Mouse (Mus musculus): ENCODE measurements around the gene Smim24. TPM values are rescaled to one million over a fixed set of nuclear protein-coding genes. Genes with fewer than 3 reads are reported as not detected.

Smim24 gene
- total RNA-seq, 2 experiments from 2014 or later, result 1.5 to 2.3 TPM

DNA sequence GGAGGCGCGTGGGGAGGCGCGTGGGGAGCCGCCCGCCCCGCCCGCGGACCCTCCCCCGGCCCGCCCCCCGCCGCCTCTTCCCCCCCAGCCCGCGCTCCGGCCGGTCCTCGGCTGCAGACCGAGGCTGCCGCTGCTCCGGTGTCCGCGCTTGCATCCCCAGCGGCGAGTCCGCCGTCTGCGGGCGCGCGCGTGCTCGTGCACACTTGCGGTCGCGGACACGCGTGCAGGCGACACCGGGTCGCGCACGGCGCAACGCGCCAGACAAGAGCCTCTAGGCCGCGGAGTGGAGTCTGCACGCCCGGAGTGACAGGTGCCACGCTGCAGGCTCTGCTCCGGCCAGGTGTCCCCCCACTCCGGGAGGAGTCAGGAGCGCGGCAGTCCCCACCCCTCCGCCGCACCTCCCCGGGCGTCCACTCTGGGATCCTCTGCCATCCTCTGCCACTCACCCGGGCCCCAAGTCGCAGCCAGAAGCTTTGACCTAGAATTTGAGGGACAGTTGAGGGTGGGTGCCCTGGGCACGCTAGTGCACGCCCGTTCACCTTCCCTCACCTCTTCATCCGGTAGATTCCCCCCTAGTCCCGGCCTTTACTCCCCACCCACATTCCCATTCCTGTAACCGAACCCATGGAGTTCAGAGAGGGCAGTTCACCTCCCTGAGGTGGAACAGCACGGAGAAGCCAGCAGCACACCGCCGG is 38.1 kb downstream of the Smim24 start:
- peak; percentile 79 for DNase-seq
- intact Hi-C loops (cut with DNase I), result no loop called here

DNA sequence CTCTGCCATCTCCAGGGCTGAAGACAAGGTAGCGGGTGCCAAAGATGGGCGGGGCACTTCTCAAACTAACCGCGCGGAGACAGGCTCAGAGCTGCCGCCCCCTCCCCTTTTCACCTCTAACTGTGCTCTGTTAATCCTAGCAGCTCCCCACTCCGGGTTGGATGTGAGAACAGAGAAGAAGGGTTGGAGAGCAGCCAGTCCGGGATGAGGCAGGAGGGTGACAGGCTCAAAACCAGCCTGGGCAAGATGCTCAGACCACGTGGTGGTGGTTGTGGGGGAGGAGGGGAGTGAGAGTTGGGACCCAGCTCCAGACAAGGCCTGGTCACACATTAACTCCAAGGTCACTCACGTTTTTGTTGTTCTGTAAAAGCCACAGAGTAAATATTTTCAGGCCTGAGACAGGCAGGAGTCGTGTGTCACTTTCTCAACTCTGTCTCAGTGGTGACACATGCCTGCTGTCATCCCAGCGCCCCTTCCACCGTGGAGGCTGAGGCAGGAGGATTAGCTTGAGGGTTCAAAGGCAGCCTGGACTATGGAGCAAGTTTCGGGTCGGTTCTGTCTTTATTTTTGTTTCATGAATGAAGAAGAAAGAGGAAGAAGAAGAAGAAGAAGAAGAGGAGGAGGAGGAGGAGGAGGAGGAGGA is 38.8 kb downstream of the Smim24 start:
- peak; percentile 73 for DNase-seq
- intact Hi-C loops (cut with DNase I), result no loop called here

DNA sequence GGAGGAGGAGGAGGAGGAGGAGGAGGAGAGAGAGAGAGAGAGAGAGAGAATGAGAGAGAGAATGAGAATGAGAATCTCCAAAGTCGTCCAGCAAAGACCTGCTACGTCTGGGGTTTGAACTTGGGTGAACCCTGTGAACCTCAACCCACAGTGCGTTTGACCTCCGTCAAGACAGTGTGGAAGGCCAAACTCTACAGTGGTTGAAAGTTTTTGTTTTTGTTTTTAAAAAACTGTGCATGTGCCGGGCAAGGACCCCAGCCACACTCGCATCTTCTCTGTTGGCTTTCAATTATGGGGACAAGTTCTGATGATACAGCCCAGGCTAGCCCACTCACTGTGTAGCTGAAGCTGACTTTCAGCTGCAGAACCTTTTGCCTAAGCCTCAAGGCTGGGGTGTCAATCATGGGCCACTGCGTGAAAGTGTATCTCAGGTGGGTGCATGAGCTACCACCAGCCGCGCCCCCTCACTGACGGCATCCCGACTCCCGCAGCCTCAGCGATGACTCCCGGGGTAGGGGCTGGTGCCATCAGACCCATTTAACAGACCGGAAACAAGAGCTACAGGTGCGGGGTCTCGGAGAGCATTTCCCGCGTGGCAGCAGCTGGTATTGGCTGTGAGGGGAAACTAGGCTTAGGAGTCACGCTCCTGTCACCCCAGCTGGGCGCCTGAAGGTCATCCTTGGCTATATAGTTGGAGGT is 39.5 kb downstream of the Smim24 start:
- DNase-seq, result no peak
- intact Hi-C loops (cut with DNase I), result no loop called here

DNA sequence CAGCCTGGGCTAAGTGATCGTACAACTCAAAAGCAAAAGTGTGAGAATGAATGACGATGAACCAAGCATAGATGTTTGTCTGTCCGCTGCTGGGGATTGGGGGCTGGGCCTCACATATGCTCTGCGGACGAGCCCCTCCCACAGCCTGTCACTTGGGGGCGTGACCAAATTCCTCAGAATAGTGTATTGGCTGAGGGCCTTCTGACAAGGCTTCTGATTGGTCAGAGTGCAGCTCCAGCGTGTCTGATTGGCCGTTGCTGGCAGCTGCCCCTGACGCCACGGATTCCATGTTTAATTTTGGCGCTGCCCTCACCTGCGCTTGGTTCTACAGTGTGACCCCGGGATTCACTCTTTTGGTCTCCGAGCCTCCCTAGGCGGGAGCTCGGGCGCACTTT is 40.0 kb downstream of the Smim24 start:
- DNase-seq, result peak; percentile 95
- intact Hi-C loops (cut with DNase I), result no loop called here

DNA sequence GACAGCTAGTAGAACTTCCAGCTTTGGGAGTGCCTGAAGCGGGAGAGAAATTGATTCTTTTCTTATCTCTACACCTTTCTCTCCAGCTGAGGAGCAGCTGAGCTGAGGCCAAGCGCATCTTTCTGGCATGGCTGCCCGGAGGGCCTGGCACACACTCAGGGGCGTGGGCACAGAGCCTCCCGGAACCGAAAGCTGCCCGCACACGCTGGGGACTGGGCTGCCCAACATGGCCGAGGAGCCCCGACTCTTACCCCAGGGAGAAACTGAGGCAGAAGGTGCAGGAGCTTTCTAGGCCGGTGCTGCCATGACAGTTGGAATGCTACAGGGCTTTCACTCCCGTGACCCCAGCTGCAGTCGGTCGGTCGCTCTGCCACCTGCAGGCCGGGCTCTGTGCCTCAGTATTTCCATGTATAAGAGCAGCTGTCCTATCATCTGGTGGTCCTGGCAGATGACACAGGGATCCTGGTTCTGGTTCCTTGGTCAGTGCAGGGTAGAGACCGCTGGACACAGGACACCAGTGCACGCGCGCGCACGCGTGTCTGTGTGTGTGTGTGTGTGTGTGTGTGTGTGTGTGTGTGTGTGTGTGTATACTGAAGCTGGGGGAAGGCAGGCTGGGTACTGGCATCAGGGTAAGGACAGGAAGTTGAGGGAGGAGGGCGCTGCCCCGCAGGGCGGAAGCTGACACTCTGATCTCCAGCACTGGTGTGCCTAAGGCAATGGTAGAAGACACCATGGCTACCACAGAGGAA is 40.9 kb downstream of the Smim24 start:
- DNase-seq, result peak; percentile 70
- intact Hi-C loops (cut with DNase I), result no loop called here

DNA sequence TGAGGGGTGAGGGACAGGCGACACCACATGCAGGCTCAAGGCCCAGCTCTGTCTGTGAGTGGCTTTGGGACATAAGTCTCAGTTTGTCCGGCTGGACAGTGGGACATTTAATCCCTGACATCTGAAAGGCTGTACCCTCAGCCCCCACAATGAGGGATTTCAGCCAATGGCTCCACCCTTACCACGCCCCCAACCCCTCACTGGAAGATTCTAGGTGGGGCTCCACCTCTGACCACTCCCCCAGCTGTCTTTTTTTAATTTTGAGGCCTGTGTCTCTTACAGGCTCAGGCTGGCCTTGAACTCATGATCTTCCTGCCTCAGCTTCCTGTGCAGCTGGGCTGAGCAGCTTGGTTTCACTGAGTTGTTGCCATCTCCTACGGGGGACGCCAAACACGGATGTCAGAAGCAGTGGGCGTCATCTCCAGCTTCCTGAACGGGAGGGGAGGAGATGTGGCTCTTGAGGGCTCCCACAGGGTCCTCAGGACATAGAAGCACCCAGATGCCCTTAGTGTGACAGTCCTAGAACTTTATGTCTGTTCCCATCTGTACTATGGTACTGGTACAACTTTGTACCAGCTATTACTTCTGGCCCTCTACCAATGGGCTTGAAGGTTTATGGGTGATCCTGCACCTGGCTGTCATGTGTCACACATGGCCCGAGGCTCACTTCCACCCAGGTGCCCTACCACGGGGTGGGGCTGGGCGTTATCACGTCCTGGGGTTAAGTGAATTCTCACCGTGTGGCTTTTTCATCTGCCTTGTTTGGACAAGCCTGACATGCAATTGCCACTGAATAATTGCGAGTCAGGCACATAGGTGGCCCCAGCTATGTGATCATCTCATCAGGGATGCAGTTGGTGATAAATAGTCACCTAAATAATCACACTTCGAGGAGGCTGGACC is 41.8 kb downstream of the Smim24 start:
- intact Hi-C loops (cut with DNase I), result no loop called here
- DNase-seq, result peak; percentile 10

DNA sequence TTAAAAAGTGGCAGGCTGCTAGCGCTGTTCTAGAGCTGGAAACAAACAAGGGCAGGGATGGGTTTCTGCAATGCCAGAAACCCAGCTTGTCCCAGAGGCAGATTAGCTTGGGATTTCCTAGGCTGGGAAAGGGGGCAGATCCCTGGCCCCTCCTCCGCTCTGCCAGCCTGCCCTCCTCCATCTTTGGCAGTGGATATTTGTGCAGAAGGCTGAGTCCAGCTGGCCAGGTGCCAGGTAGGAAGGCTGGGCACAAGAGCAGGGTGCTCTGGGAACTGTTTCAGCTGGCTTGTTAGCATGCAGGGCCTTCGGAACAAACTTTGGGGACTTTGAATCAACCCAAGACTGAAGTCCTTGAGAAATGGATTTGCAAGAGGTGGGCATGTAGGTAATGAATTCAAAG is 42.6 kb downstream of the Smim24 start:
- intact Hi-C loops (cut with DNase I), result no loop called here

DNA sequence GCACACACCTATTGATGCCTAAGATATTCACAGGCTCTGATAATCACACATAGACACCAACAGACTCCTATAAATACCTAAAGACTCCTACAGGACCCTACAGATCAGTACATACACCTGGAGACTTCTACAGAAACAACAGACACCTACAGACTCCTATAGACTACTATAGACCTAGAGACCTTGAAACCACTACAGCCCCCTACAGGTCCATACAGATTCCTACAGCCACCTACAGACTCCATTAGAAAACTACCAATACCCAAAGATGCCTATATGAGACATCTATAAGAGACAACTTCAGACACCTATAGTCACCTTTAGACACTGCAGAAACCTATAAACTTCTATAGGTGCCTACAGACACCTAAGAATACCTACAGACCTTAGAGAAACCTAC is 48.2 kb downstream of the Smim24 start:
- intact Hi-C loops (cut with DNase I), result loop anchor here (5.0 kb wide), 1 partner anchor 49 kb away; the partner anchor contains the start of gene Smim24
- DNase-seq, result no peak

More for the DNA sequence above, 42.6 kb downstream of the Smim24 start:
- DNase-seq, result peak; percentile 97

Small RNA genes lying within 50 kb of the gene (microRNA-seq; reads per million reads assigned to microRNA genes)
- gene Mir1191b (not detected), gene Mir6913 (2.4 reads per million)

Other genes with a start within 250 kb of the Smim24 start
- 10 to 100 TPM; 29.6 to 30.4 TPM for gene Pias4, start 225.1 kb upstream of the Smim24 start, total RNA-seq (2021)
- gene Eef2, start 216.4 kb upstream of the Smim24 start, total RNA-seq (2021), result 1,000 to 10,000 TPM; 1,312 to 1,322 TPM
- gene Dapk3, start 210.0 kb upstream of the Smim24 start, total RNA-seq (2021), result 10 to 100 TPM; 62.7 to 62.9 TPM
- not detected for gene 4930442H23Rik, start 209.2 kb upstream of the Smim24 start, total RNA-seq (2021)
- under 1 TPM in 1 of 2 experiments, not detected in 1; 0.44 TPM for gene Nmrk2, start 191.0 kb upstream of the Smim24 start, total RNA-seq (2021)
- gene Atcay, start 162.2 kb upstream of the Smim24 start, total RNA-seq (2021), result 100 to 1,000 TPM; 195 to 206 TPM
- 10 to 100 TPM; 65.2 to 66.0 TPM for gene Zfr2, start 159.9 kb upstream of the Smim24 start, total RNA-seq (2021)
- 100 to 1,000 TPM; 132 to 140 TPM for gene Matk, start 140.1 kb upstream of the Smim24 start, total RNA-seq (2021)
- gene Mrpl54, start 126.1 kb upstream of the Smim24 start, total RNA-seq (2021), result 10 to 100 TPM; 41.9 to 50.6 TPM
- 10 to 100 TPM; 22.6 to 28.2 TPM for gene Apba3, start 126.1 kb upstream of the Smim24 start, total RNA-seq (2021)
- gene Tjp3, start 101.5 kb upstream of the Smim24 start, total RNA-seq (2021), result 1 to 10 TPM; 5.4 to 6.1 TPM
- gene Pip5k1c, start 100.1 kb upstream of the Smim24 start, total RNA-seq (2021), result 100 to 1,000 TPM; 295 to 304 TPM
- gene Cactin, start 71.9 kb upstream of the Smim24 start, total RNA-seq (2021), result 10 to 100 TPM; 26.5 to 26.9 TPM
- gene Tbxa2r, start 64.3 kb upstream of the Smim24 start, total RNA-seq (2021), result 1 to 10 TPM; 1.6 to 2.0 TPM
- under 1 TPM; 0.12 to 0.28 TPM for gene Gipc3, start 49.8 kb upstream of the Smim24 start, total RNA-seq (2021)
- 10 to 100 TPM; 23.5 to 26.8 TPM for gene Hmg20b, start 42.6 kb upstream of the Smim24 start, total RNA-seq (2021)
- 10 to 100 TPM; 29.6 to 29.7 TPM for gene Mfsd12, start 35.6 kb upstream of the Smim24 start, total RNA-seq (2021)
- 1 to 10 TPM; 1.3 to 1.4 TPM for gene 4930404N11Rik, start 27.2 kb upstream of the Smim24 start, total RNA-seq (2021)
- gene Fzr1, start 14.5 kb upstream of the Smim24 start, total RNA-seq (2021), result 100 to 1,000 TPM; 109 to 112 TPM
- gene Dohh, start 8.6 kb upstream of the Smim24 start, total RNA-seq (2021), result 10 to 100 TPM; 58.8 to 61.5 TPM
- 1 to 10 TPM; 3.7 to 4.4 TPM for gene Gm48551, start 8.6 kb upstream of the Smim24 start, total RNA-seq (2021)
- gene Gm48552, start 4.0 kb upstream of the Smim24 start, total RNA-seq (2021), result 1 to 10 TPM; 2.7 to 5.9 TPM
- 10 to 100 TPM; 29.5 to 31.1 TPM for gene Nfic, start 62.6 kb downstream of the Smim24 start, total RNA-seq (2021)
- gene Celf5, start 89.7 kb downstream of the Smim24 start, total RNA-seq (2021), result 100 to 1,000 TPM; 303 to 316 TPM
- gene Ncln, start 103.3 kb downstream of the Smim24 start, total RNA-seq (2021), result 100 to 1,000 TPM; 104 to 105 TPM
- under 1 TPM; 0.14 to 0.66 TPM for gene S1pr4, start 107.1 kb downstream of the Smim24 start, total RNA-seq (2021)
- gene Gna15, start 131.2 kb downstream of the Smim24 start, total RNA-seq (2021), result 1 to 10 TPM; 1.1 to 1.6 TPM
- gene Gna11, start 152.1 kb downstream of the Smim24 start, total RNA-seq (2021), result 100 to 1,000 TPM; 116 to 117 TPM
- gene Aes, start 166.4 kb downstream of the Smim24 start, total RNA-seq (2021), result 100 to 1,000 TPM; 474 to 479 TPM
- gene Tle2, start 181.5 kb downstream of the Smim24 start, total RNA-seq (2021), result 10 to 100 TPM; 34.0 to 44.5 TPM
- 1 to 10 TPM; 2.2 to 3.2 TPM for gene Tle6, start 208.0 kb downstream of the Smim24 start, total RNA-seq (2021)
- 1 to 10 TPM; 2.5 to 2.7 TPM for gene BC025920, start 213.2 kb downstream of the Smim24 start, total RNA-seq (2021)
- 10 to 100 TPM; 37.4 to 38.1 TPM for gene Sirt6, start 234.7 kb downstream of the Smim24 start, total RNA-seq (2021)
- 10 to 100 TPM; 37.9 to 44.6 TPM for gene Ankrd24, start 235.5 kb downstream of the Smim24 start, total RNA-seq (2021)

All from left cerebral cortex, postnatal 4 days (tissue).